Mouse (Mus musculus): Measurements from ENCODE around the gene Cry2. TPM values are rescaled to one million over a fixed set of nuclear protein-coding genes. Genes with fewer than 3 reads are reported as not detected.
A peak's percentile ranks its signal among the peaks of the same experiment; 100 is the strongest.

Cry2 gene
- polyA plus RNA-seq, 1 experiment from 2014 or later: 21.9 TPM

DNA sequence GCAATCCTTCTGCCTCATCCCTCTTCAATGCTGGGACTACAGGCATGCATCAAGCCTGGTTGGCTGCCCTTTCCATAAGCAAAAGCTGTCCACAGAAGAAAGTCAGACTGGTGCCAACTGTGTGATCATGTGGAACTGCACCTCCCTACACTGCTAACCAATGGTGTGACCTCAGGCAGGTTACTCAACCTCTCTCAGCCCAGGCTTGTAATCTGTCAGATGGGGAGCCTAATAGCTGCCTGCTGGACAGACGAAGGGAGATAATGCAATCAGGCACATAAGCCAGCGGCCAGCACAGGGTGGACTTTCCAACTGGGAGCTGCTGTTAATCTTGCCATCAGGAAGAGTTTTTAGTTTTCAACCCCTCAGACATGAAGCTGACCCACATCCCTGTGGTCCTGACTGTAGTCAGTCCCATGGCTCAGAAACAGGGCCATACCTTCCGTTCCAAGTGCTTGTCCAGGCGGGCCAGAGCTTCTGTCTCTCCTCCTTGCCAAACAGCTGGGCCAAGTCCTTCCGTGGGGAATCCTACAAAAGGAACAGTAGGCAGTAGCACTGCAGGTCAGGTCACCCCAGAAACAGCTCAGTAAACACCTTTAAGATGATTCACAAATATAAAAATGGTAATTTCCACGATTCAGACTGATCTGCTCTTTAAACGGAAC is 12.0 kb downstream of the Cry2 start:
- Histone ChIP-seq H3K36me3 (ENCODE audit: control insufficient read depth, insufficient read depth, low read length) (peaks cover 7% of the 10 kb centered on the region; the same call in 1 of the 2 replicates), H3K9me3 (ENCODE audit: control insufficient read depth, low read length) (no peaks in the 10 kb centered on the region), H3K27ac (ENCODE audit: low read depth, low read length) (no peak overlapping the region), H3K4me2 (no peak overlapping the region), H3K4me1 (ENCODE audit: control insufficient read depth, insufficient read depth, low read length) (peaks cover 30% of the 10 kb centered on the region), H3K27me3 (ENCODE audit: control insufficient read depth, insufficient read depth, low read length) (no peaks in the 10 kb centered on the region), H3K4me3 (ENCODE audit: low read depth, low read length) (no peak overlapping the region), H3K9ac (ENCODE audit: low read length) (no peak overlapping the region)
- WGBS: 93% methylated on average over 7 of the region's 7 CpGs
- DNase-seq (ENCODE audit: low spot score, missing footprints): no peak
- no peak for ATAC-seq (ENCODE audit: low FRiP score)

DNA sequence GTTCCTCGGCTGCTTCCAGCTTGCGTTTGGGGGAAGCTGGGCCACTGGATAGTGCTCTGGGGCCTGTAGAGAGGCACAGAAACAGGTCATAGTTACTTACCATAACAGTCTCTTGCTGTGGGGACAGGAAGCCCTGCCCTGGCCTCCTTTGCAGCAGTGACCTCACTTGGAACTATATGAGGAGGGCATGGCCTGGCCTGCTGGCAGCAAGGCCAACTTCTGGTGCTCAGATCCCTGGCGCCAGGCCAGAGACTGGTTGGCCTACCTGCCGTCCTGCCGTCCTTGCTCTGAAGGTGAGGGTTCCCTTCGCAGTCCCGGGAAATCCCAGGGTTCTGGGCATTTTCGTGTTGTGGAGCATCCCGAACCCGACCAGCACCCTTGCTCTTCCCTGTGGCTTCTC is 22.1 kb downstream of the Cry2 start:
- no peak for DNase-seq (ENCODE audit: low spot score, missing footprints)
- no peak overlapping the region for H3K4me3 ChIP-seq (ENCODE audit: low read depth, low read length)
- no peak for ATAC-seq (ENCODE audit: low FRiP score)
- peaks cover 30% of the 10 kb centered on the region for H3K36me3 ChIP-seq (ENCODE audit: control insufficient read depth, insufficient read depth, low read length)
- 91% methylated on average over 10 of the region's 10 CpGs for WGBS
- no peak overlapping the region for H3K4me2 ChIP-seq
- no peaks in the 10 kb centered on the region for H3K27me3 ChIP-seq (ENCODE audit: control insufficient read depth, insufficient read depth, low read length)
- no peaks in the 10 kb centered on the region; the same call in 1 of the 2 replicates for H3K4me1 ChIP-seq (ENCODE audit: control insufficient read depth, insufficient read depth, low read length)
- no peak overlapping the region for H3K9ac ChIP-seq (ENCODE audit: low read length)
- no peaks in the 10 kb centered on the region for H3K9me3 ChIP-seq (ENCODE audit: control insufficient read depth, low read length)
- H3K27ac ChIP-seq (ENCODE audit: low read depth, low read length): no peak overlapping the region

DNA sequence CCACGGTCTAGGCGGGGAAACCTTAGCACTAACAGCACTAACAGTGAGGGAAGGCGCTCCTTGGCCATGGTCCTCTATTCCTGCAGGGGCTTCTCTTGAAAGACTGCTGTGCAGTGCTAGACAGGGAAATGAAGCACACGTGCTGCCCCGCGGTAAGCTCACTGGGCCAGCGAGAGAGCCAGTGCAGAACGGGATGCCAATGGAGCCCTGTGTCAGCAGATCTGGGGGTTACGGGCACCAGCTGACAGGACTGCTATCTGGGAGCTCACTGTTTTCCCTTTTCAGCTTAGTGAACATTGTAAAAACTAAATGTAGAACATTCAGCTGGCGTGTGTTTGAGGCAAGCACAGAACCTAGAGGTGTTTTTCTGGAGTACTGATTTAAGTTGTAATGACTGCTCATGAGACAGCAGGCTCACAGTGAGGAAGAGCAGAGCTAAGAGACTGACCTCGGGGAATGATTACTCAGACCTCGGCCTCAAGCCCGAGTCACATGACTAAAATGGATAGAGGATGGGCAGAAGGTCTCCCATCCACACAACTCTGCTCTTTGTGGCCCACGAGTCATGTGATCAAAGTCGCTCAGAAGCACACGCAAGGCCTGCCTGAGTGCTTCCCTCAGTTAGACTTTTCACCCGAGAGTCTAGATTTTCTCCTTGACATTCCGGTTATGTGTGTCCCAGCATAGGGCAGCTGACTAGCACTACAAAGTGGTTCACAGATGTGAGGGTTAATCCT is 25.4 kb downstream of the Cry2 start:
- no peak for ATAC-seq (ENCODE audit: low FRiP score)
- Histone ChIP-seq H3K4me1 (ENCODE audit: control insufficient read depth, insufficient read depth, low read length) (peaks cover 3% of the 10 kb centered on the region), H3K27me3 (ENCODE audit: control insufficient read depth, insufficient read depth, low read length) (no peaks in the 10 kb centered on the region), H3K9ac (ENCODE audit: low read length) (no peak overlapping the region), H3K9me3 (ENCODE audit: control insufficient read depth, low read length) (no peaks in the 10 kb centered on the region), H3K27ac (ENCODE audit: low read depth, low read length) (no peak overlapping the region), H3K4me2 (no peak overlapping the region), H3K4me3 (ENCODE audit: low read depth, low read length) (no peak overlapping the region), H3K36me3 (ENCODE audit: control insufficient read depth, insufficient read depth, low read length) (peaks cover 28% of the 10 kb centered on the region)
- no peak for DNase-seq (ENCODE audit: low spot score, missing footprints)
- WGBS: 93% methylated on average over 18 of the region's 18 CpGs

DNA sequence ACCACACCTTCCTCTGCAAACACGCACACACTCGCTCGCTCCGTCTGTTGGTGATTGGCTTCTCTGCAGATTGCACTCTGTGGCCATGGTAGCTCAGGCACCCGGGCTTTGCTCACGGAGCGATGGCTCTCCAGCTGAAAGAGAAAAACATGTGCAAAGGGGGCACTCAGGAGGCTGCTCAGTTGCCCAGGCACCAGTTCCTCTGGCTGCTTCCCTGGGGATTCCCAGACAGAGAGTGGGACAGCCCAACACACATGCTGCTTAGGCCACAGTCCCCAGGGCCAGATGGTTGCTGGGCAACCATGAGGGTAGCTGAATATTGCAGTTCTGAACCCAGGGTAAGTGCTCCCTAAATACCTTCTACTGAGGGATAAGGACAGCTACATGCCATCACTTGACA is 28.2 kb downstream of the Cry2 start:
- H3K4me1 ChIP-seq (ENCODE audit: control insufficient read depth, insufficient read depth, low read length): peaks cover 6% of the 10 kb centered on the region
- H3K27ac ChIP-seq (ENCODE audit: low read depth, low read length): 0 out of 2 replicates have a peak overlapping the region, but pooled peaks have one; percentile 9
- DNase-seq (ENCODE audit: low spot score, missing footprints) (no peak), ATAC-seq (ENCODE audit: low FRiP score) (no peak)
- H3K4me2 ChIP-seq: no peak overlapping the region
- peaks cover 10% of the 10 kb centered on the region for H3K36me3 ChIP-seq (ENCODE audit: control insufficient read depth, insufficient read depth, low read length)
- H3K9me3 ChIP-seq (ENCODE audit: control insufficient read depth, low read length): no peaks in the 10 kb centered on the region
- no peak overlapping the region for H3K4me3 ChIP-seq (ENCODE audit: low read depth, low read length)
- H3K9ac ChIP-seq (ENCODE audit: low read length): peak overlapping the region; percentile 12
- H3K27me3 ChIP-seq (ENCODE audit: control insufficient read depth, insufficient read depth, low read length): no peaks in the 10 kb centered on the region
- 86% methylated on average over 7 of the region's 7 CpGs for WGBS

DNA sequence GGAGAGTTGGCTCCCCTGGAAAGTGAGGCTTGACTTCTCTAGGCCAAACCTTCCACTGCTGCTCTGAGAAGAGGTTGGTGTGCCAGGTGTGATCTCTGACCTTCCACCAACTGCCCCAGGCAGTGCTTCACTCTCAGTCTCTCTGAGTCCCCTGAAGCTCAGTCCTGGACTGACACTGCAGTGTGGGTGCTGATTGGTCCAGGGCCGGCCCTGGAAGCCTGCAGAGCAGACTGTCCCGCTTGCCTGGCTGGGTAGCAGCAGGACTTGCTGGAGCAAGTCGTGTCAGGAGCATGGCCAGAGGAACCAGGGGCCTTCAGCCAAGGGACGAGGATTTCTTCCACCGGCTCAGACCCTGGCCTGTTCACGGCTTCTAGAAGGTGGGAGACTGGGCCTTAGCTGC is 29.1 kb downstream of the Cry2 start:
- ATAC-seq (ENCODE audit: low FRiP score): no peak
- H3K27ac ChIP-seq (ENCODE audit: low read depth, low read length): no peak overlapping the region
- no peaks in the 10 kb centered on the region for H3K27me3 ChIP-seq (ENCODE audit: control insufficient read depth, insufficient read depth, low read length)
- 86% methylated on average over 6 of the region's 6 CpGs for WGBS
- no peak overlapping the region for H3K4me3 ChIP-seq (ENCODE audit: low read depth, low read length)
- H3K9me3 ChIP-seq (ENCODE audit: control insufficient read depth, low read length): no peaks in the 10 kb centered on the region
- peaks cover 4% of the 10 kb centered on the region; the same call in 1 of the 2 replicates for H3K36me3 ChIP-seq (ENCODE audit: control insufficient read depth, insufficient read depth, low read length)
- no peak for DNase-seq (ENCODE audit: low spot score, missing footprints)
- no peak overlapping the region for H3K9ac ChIP-seq (ENCODE audit: low read length)
- H3K4me1 ChIP-seq (ENCODE audit: control insufficient read depth, insufficient read depth, low read length): peaks cover 9% of the 10 kb centered on the region
- H3K4me2 ChIP-seq: no peak overlapping the region

DNA sequence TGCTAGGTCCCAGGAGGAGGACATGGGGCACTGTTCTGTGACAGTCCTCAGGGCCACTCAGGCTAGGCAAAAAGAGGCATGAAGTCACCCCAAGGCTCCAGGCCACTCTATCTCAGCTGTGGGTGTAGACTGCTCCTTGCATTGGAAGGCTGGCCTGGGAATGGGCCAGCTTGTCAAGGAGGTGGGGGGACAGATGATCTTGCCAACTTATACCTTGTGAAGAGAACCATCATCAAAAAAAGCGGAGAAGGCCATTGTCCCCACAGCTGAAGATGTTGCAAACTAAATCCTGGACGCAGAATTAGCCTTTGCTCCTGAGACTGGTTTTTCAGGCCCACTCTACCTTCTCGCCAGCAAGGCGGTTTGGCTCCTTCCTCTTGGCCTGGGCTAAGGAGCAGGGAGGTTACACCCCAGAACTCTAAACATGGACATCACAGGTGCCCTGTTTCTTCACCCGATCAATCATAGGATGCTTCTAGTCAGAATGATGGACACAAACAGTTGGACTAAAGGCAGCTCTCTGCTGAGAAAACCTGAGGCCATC is 30.0 kb downstream of the Cry2 start:
- Histone ChIP-seq H3K9me3 (ENCODE audit: control insufficient read depth, low read length) (no peaks in the 10 kb centered on the region), H3K27ac (ENCODE audit: low read depth, low read length) (no peak overlapping the region), H3K4me3 (ENCODE audit: low read depth, low read length) (no peak overlapping the region), H3K27me3 (ENCODE audit: control insufficient read depth, insufficient read depth, low read length) (no peaks in the 10 kb centered on the region), H3K4me1 (ENCODE audit: control insufficient read depth, insufficient read depth, low read length) (peaks cover 11% of the 10 kb centered on the region), H3K4me2 (no peak overlapping the region), H3K9ac (ENCODE audit: low read length) (no peak overlapping the region), H3K36me3 (ENCODE audit: control insufficient read depth, insufficient read depth, low read length) (peaks cover 1% of the 10 kb centered on the region; the same call in 1 of the 2 replicates)
- DNase-seq (ENCODE audit: low spot score, missing footprints) (no peak), ATAC-seq (ENCODE audit: low FRiP score) (no peak)
- 92% methylated on average over 5 of the region's 5 CpGs for WGBS

DNA sequence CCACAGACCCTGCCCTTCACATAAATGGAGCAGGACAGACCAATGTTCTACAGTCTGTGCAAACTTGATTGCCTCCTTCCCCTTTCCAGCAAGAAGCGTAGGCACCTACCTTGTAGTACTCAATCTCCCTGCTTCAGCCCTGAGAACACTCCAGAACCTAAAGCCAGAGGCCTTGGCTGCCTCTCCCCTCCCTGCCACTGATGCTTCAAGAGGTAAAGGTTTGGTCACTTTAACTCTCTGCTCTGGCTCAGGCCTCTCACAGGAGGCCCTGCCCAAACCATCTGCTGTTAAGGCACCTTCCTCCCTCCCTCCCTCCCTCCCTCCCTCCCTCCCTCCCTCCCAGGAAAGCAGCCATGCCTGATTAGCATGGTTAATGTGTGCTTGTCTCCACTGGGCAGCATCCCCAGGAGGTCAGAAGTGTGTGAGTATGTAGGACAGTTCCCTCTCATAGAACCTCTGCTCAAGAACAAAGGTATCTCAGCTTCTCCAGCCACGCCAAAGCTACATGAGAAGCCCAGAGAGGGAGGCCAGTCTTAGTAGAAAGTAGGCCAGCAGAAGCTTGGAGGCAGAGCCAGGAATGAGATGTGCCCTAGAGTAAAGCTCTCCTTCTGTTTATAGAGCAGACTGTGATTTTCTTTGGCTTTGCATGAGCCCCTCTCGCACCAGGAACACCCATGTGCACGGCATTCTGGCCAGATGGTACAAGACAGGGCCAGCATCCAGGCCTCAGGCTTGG is 31.1 kb downstream of the Cry2 start:
- Histone ChIP-seq H3K27ac (ENCODE audit: low read depth, low read length) (no peak overlapping the region), H3K4me1 (ENCODE audit: control insufficient read depth, insufficient read depth, low read length) (peaks cover 17% of the 10 kb centered on the region; the same call in 1 of the 2 replicates), H3K4me2 (no peak overlapping the region)

DNA sequence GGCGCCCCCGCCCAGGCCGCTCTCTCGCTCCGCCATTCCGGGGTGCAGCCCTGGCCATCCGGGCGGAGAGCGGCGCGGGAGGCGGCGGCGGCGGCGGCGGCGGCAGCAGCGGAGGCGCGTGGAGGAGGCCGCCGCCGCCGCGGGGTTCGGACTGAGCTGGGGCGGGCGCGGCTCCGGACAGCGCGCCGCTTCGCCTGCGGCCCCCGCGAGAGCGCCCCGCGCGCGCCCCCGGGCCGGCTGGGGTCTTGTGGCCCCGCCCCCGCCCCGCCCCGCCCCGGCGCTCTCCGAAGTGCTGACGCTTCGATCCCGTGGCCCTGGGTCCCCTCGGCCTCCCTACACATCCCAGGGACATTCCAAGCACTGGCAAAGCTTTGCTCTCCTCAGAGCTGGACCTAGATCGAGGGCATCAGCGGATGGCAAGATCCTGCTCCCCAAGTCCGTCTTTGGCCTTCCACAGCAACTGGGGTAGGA is 32.7 kb downstream of the Cry2 start, which contains the start of gene Mapk8ip1:
TSS of gene Mapk8ip1 (minus strand) at position 173 of the 471 bp plus-strand sequence.
- Histone ChIP-seq H3K4me3 (ENCODE audit: low read depth, low read length) (peak within 1 kb of the TSS; percentile 75), H3K36me3 (ENCODE audit: control insufficient read depth, insufficient read depth, low read length) (no peaks in the 10 kb centered on the region), H3K9ac (ENCODE audit: low read length) (peak within 1 kb of the TSS; percentile 93), H3K27me3 (ENCODE audit: control insufficient read depth, insufficient read depth, low read length) (no peaks in the 10 kb centered on the region), H3K4me1 (ENCODE audit: control insufficient read depth, insufficient read depth, low read length) (peaks cover 22% of the 10 kb centered on the region), H3K4me2 (peak within 1 kb of the TSS; percentile 97), H3K9me3 (ENCODE audit: control insufficient read depth, low read length) (no peaks in the 10 kb centered on the region), H3K27ac (ENCODE audit: low read depth, low read length) (no peak within 1 kb of the TSS; the same call in 1 of the 2 replicates)
- ATAC-seq (ENCODE audit: low FRiP score) (peak; percentile 72), DNase-seq (ENCODE audit: low spot score, missing footprints) (peak; percentile 94)
- WGBS: 1% methylated on average over 34 of the region's 59 CpGs

More for the DNA sequence above, 31.1 kb downstream of the Cry2 start:
- Histone ChIP-seq H3K36me3 (ENCODE audit: control insufficient read depth, insufficient read depth, low read length) (no peaks in the 10 kb centered on the region), H3K4me3 (ENCODE audit: low read depth, low read length) (no peak overlapping the region), H3K9me3 (ENCODE audit: control insufficient read depth, low read length) (no peaks in the 10 kb centered on the region), H3K27me3 (ENCODE audit: control insufficient read depth, insufficient read depth, low read length) (no peaks in the 10 kb centered on the region), H3K9ac (ENCODE audit: low read length) (no peak overlapping the region)
- DNase-seq (ENCODE audit: low spot score, missing footprints) (no peak), ATAC-seq (ENCODE audit: low FRiP score) (no peak)
- WGBS: 79% methylated on average over 4 of the region's 4 CpGs
